ENCODE assay signal across 20 mouse cellular contexts in the genomic region with DNA sequence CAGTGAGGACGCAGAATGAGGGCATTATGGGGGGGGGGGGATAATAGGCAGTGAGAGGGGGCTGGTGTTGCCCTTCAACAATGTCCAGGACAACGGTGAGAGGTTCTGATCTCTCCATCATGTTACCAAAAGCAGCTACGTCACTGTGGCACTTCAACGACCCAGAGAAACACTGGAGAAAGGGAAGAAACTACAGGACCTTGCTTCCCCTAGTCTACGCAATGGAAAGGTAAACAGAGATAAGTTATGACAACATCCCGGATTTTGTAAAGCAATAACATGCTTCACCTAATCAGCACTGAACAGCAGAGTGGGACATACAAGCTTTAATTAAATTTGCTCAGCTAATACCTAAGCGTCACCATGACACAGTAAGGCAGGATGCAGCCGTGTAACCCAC. TPM values are rescaled to one million over a fixed set of nuclear protein-coding genes. Genes with fewer than 3 reads are reported as not detected.
A peak's percentile ranks its signal among the peaks of the same experiment; 100 is the strongest.
DNase-seq lines count a peak whose midpoint lies in the region; ATAC-seq and TF ChIP-seq lines count a peak whose summit lies in the region.
"Had no signal": no experiment of that assay in that cellular context is flagged by ENCODE, and none has a peak within 500 bp of the region (broad histone marks: within the 10 kb centered on the region; RNA-seq: fewer than 3 reads in every experiment).

No protein-coding gene starts in this region.

- no peak overlapping the region for H3K9ac ChIP-seq in forebrain, embryonic 13.5 days
- no peak overlapping the region for H3K9ac ChIP-seq in forebrain, embryonic 15.5 days (replicated peaks)
- H3K9ac ChIP-seq in heart, embryonic 14.5 days (ENCODE audit: low read length): no peak overlapping the region
- H3K9ac ChIP-seq in lung, embryonic 14.5 days: no peak overlapping the region
- no peak overlapping the region for H3K9ac ChIP-seq in midbrain, embryonic 14.5 days (replicated peaks; ENCODE audit: low read length)
- no peak overlapping the region for H3K9ac ChIP-seq in midbrain, embryonic 15.5 days
- H3K9ac ChIP-seq: embryonic facial prominence, embryonic 12.5 days; hindbrain, embryonic 12.5 days; neural tube, embryonic 15.5 days had no signal

- no peak overlapping the region for H3K27ac ChIP-seq in forebrain, embryonic 13.5 days
- no peak overlapping the region for H3K27ac ChIP-seq in forebrain, embryonic 15.5 days (replicated peaks)
- H3K27ac ChIP-seq in heart, embryonic 14.5 days (replicated peaks in 1 of 2; ENCODE audit: control insufficient read depth in 1 of 2, insufficient read depth in 1 of 2, low read depth in 2 of 2, low read length in 2 of 2): peak overlapping the region in 1 of 2 experiments; percentile 10; a peak in 1 of 4 replicates
- no peak overlapping the region for H3K27ac ChIP-seq in lung, embryonic 14.5 days (ENCODE audit: low read depth)
- H3K27ac ChIP-seq in midbrain, embryonic 14.5 days (replicated peaks; ENCODE audit: low read depth, low read length): no peak overlapping the region
- H3K27ac ChIP-seq in midbrain, embryonic 15.5 days: no peak overlapping the region
- H3K27ac ChIP-seq: embryonic facial prominence, embryonic 12.5 days; hindbrain, embryonic 12.5 days; neural tube, embryonic 15.5 days had no signal

- no peak overlapping the region for H3K4me3 ChIP-seq in forebrain, embryonic 13.5 days
- no peak overlapping the region for H3K4me3 ChIP-seq in forebrain, embryonic 15.5 days
- no peak overlapping the region for H3K4me3 ChIP-seq in heart, embryonic 14.5 days (ENCODE audit: control insufficient read depth in 1 of 2, insufficient read depth in 1 of 2, low read depth in 1 of 2, low read length in 2 of 2)
- H3K4me3 ChIP-seq in lung, embryonic 14.5 days (ENCODE audit: low read depth, low read length): no peak overlapping the region
- H3K4me3 ChIP-seq in lung, adult 2 months (replicated peaks; ENCODE audit: extremely low read depth, low read depth, low read length): no peak overlapping the region
- H3K4me3 ChIP-seq in midbrain, embryonic 14.5 days (replicated peaks; ENCODE audit: low read depth, low read length): no peak overlapping the region
- no peak overlapping the region for H3K4me3 ChIP-seq in midbrain, embryonic 15.5 days
- H3K4me3 ChIP-seq: embryonic facial prominence, embryonic 12.5 days; erythroblast, embryonic 14.5 days; hindbrain, embryonic 12.5 days; neural tube, embryonic 15.5 days had no signal

- no peak for ATAC-seq in forebrain, embryonic 13.5 days
- no peak for ATAC-seq in forebrain, embryonic 15.5 days (replicated peaks)
- ATAC-seq in heart, embryonic 14.5 days (ENCODE audit: insufficient number of reproducible peaks, insufficient read depth, low FRiP score, low read depth): no peak
- no peak for ATAC-seq in lung, embryonic 14.5 days (ENCODE audit: insufficient read depth)
- ATAC-seq in midbrain, embryonic 14.5 days (ENCODE audit: low FRiP score, low TSS enrichment): no peak
- ATAC-seq in midbrain, embryonic 15.5 days (replicated peaks): no peak
- ATAC-seq: forebrain, embryonic 14.5 days had no signal

- peak overlapping the region; percentile 81 for H3K4me2 ChIP-seq in forebrain, embryonic 13.5 days
- no peak overlapping the region for H3K4me2 ChIP-seq in forebrain, embryonic 15.5 days (replicated peaks)
- peak overlapping the region; percentile 78 for H3K4me2 ChIP-seq in heart, embryonic 14.5 days (ENCODE audit: low read length)
- 0 out of 2 replicates have a peak overlapping the region, but pooled peaks have one; percentile 15 for H3K4me2 ChIP-seq in lung, embryonic 14.5 days
- H3K4me2 ChIP-seq in midbrain, embryonic 14.5 days (ENCODE audit: low read length): 0 out of 2 replicates have a peak overlapping the region, but pooled peaks have one; percentile 80
- no peak overlapping the region for H3K4me2 ChIP-seq in midbrain, embryonic 15.5 days
- H3K4me2 ChIP-seq: embryonic facial prominence, embryonic 12.5 days; hindbrain, embryonic 12.5 days; neural tube, embryonic 15.5 days had no signal

- no peak for TF ChIP-seq CTCF in lung, embryonic 14.5 days (IDR thresholded peaks at IDR 0.05; ENCODE audit: low read depth)
- no peak for TF ChIP-seq CTCF in lung, adult 2 months (IDR thresholded peaks at IDR 0.05; ENCODE audit: insufficient read depth, low read length)

- no peak for DNase-seq in heart, postnatal 14 days
- DNase-seq in lung, embryonic 14.5 days: no peak
- DNase-seq in lung, adult 2 months: no peak
- DNase-seq in midbrain, embryonic 14.5 days: no peak
- DNase-seq: adrenal gland, postnatal 10 days; cerebellum, adult 11 months; cerebellum, postnatal 10 days; gastrocnemius, postnatal 25 days; kidney, adult 8-10 months; kidney, postnatal 25 days; thymus, postnatal 36 days had no signal

- H3K4me1 ChIP-seq in forebrain, embryonic 13.5 days: peaks cover 65% of the 10 kb centered on the region
- H3K4me1 ChIP-seq in forebrain, embryonic 15.5 days: peaks cover 61% of the 10 kb centered on the region
- peaks cover 56 to 76% of the 10 kb centered on the region in 2 experiments for H3K4me1 ChIP-seq in heart, embryonic 14.5 days (ENCODE audit: control insufficient read depth in 2 of 2, insufficient read depth in 2 of 2, low read length in 2 of 2)
- H3K4me1 ChIP-seq in lung, embryonic 14.5 days (ENCODE audit: insufficient read depth): peaks cover 41% of the 10 kb centered on the region
- H3K4me1 ChIP-seq in lung, adult 2 months (ENCODE audit: control insufficient read depth, insufficient read depth, low read length): peaks cover 43% of the 10 kb centered on the region
- H3K4me1 ChIP-seq in midbrain, embryonic 14.5 days (ENCODE audit: control insufficient read depth, insufficient read depth, low read length): peaks cover 50% of the 10 kb centered on the region
- peaks cover 61% of the 10 kb centered on the region for H3K4me1 ChIP-seq in midbrain, embryonic 15.5 days

- H3K27me3 ChIP-seq in forebrain, embryonic 13.5 days: no peaks in the 10 kb centered on the region
- H3K27me3 ChIP-seq in forebrain, embryonic 15.5 days: no peaks in the 10 kb centered on the region
- no peaks in the 10 kb centered on the region for H3K27me3 ChIP-seq in heart, embryonic 14.5 days (ENCODE audit: control insufficient read depth, insufficient read depth, low read length)
- H3K27me3 ChIP-seq in lung, embryonic 14.5 days (ENCODE audit: insufficient read depth, low read length): no peaks in the 10 kb centered on the region
- H3K27me3 ChIP-seq in midbrain, embryonic 14.5 days (ENCODE audit: control insufficient read depth, insufficient read depth, low read length): no peaks in the 10 kb centered on the region
- no peaks in the 10 kb centered on the region for H3K27me3 ChIP-seq in midbrain, embryonic 15.5 days (replicated peaks)
- H3K27me3 ChIP-seq: embryonic facial prominence, embryonic 12.5 days; hindbrain, embryonic 12.5 days; neural tube, embryonic 15.5 days had no signal

- H3K9me3 ChIP-seq in forebrain, embryonic 13.5 days (replicated peaks): no peaks in the 10 kb centered on the region
- no peaks in the 10 kb centered on the region for H3K9me3 ChIP-seq in forebrain, embryonic 15.5 days
- no peaks in the 10 kb centered on the region for H3K9me3 ChIP-seq in heart, embryonic 14.5 days (ENCODE audit: control insufficient read depth, low read length)
- H3K9me3 ChIP-seq in lung, embryonic 14.5 days (ENCODE audit: low read depth, low read length): no peaks in the 10 kb centered on the region
- no peaks in the 10 kb centered on the region for H3K9me3 ChIP-seq in midbrain, embryonic 14.5 days (ENCODE audit: control insufficient read depth, low read length)
- H3K9me3 ChIP-seq in midbrain, embryonic 15.5 days: no peaks in the 10 kb centered on the region
- H3K9me3 ChIP-seq: embryonic facial prominence, embryonic 12.5 days; hindbrain, embryonic 12.5 days; neural tube, embryonic 15.5 days had no signal

- no peaks in the 10 kb centered on the region for H3K36me3 ChIP-seq in forebrain, embryonic 13.5 days (ENCODE audit: poor library complexity, severe bottlenecking)
- no peaks in the 10 kb centered on the region for H3K36me3 ChIP-seq in forebrain, embryonic 15.5 days
- peaks cover 8% of the 10 kb centered on the region; the same call in 1 of the 2 replicates for H3K36me3 ChIP-seq in heart, embryonic 14.5 days (ENCODE audit: control insufficient read depth, insufficient read depth, low read length)
- H3K36me3 ChIP-seq in lung, embryonic 14.5 days (ENCODE audit: insufficient read depth): no peaks in the 10 kb centered on the region
- H3K36me3 ChIP-seq in midbrain, embryonic 14.5 days (ENCODE audit: control insufficient read depth, insufficient read depth, low read length): no peaks in the 10 kb centered on the region
- H3K36me3 ChIP-seq in midbrain, embryonic 15.5 days (replicated peaks): no peaks in the 10 kb centered on the region
- H3K36me3 ChIP-seq: embryonic facial prominence, embryonic 12.5 days; hindbrain, embryonic 12.5 days; neural tube, embryonic 15.5 days had no signal

- 85% methylated on average over 8 of the region's 8 CpGs for WGBS in forebrain, embryonic 13.5 days
- 84% methylated on average over 8 of the region's 8 CpGs for WGBS in forebrain, embryonic 15.5 days
- 45% methylated on average over 8 of the region's 8 CpGs for WGBS in heart, embryonic 14.5 days
- 57% methylated on average over 8 of the region's 8 CpGs for WGBS in lung, embryonic 14.5 days
- WGBS in lung, adult 2 months: 54% methylated on average over 8 of the region's 8 CpGs
- WGBS in midbrain, embryonic 14.5 days: 80% methylated on average over 8 of the region's 8 CpGs
- 76% methylated on average over 8 of the region's 8 CpGs for WGBS in midbrain, embryonic 15.5 days

- intact Hi-C loops in heart, postnatal 14 days (cut with DNase I): no loop called here

- no peak for TF ChIP-seq POLR2A in lung, adult 2 months (IDR thresholded peaks at IDR 0.05; ENCODE audit: borderline replicate concordance, extremely low read depth, low read depth, low read length)

RNA-seq across cellular contexts. Expression of a gene that starts 3.7 kb away (rescaled TPM):
- 28.4 and 30.5 TPM in 2 replicates for polyA plus RNA-seq in forebrain, embryonic 13.5 days (2015; fragmentation: Nextera tagmentation; extraction: Ambion mirVana)
- polyA plus RNA-seq in forebrain, embryonic 15.5 days (2015; fragmentation: Nextera tagmentation; extraction: Ambion mirVana): 23.8 and 26.9 TPM in 2 replicates
- polyA plus RNA-seq in heart, embryonic 14.5 days (2014; fragmentation: Nextera tagmentation; extraction: Ambion mirVana): 59.9 and 96.1 TPM in 2 replicates
- 100 to 1,000 TPM; 209 to 221 TPM for total RNA-seq in heart, postnatal 14 days (2021)
- polyA plus RNA-seq in lung, embryonic 14.5 days (2014; fragmentation: Nextera tagmentation; extraction: Ambion mirVana): 63.6 and 72.3 TPM in 2 replicates
- polyA plus RNA-seq in lung, adult 2 months (2012; rRNA removed): 91.4 and 120 TPM in 2 replicates
- 25.0 and 35.0 TPM in 2 replicates for polyA plus RNA-seq in midbrain, embryonic 14.5 days (2014; fragmentation: Nextera tagmentation; extraction: Ambion mirVana)
- polyA plus RNA-seq in midbrain, embryonic 15.5 days (2015; fragmentation: Nextera tagmentation; extraction: Ambion mirVana): 17.9 and 22.2 TPM in 2 replicates

RNA-seq across cellular contexts. Expression of a gene that starts 44.3 kb away (rescaled TPM):
- 16.7 and 18.9 TPM in 2 replicates for polyA plus RNA-seq in forebrain, embryonic 13.5 days (2015; fragmentation: Nextera tagmentation; extraction: Ambion mirVana)
- polyA plus RNA-seq in forebrain, embryonic 15.5 days (2015; fragmentation: Nextera tagmentation; extraction: Ambion mirVana): 17.9 and 20.8 TPM in 2 replicates
- 1.5 and 1.7 TPM in 2 replicates for polyA plus RNA-seq in heart, embryonic 14.5 days (2014; fragmentation: Nextera tagmentation; extraction: Ambion mirVana)
- under 1 TPM; 0.37 to 0.53 TPM for total RNA-seq in heart, postnatal 14 days (2021)
- polyA plus RNA-seq in lung, embryonic 14.5 days (2014; fragmentation: Nextera tagmentation; extraction: Ambion mirVana): 3.9 and 4.3 TPM in 2 replicates
- polyA plus RNA-seq in lung, adult 2 months (2012; rRNA removed): 1.9 and 2.7 TPM in 2 replicates
- 14.8 and 18.7 TPM in 2 replicates for polyA plus RNA-seq in midbrain, embryonic 14.5 days (2014; fragmentation: Nextera tagmentation; extraction: Ambion mirVana)
- polyA plus RNA-seq in midbrain, embryonic 15.5 days (2015; fragmentation: Nextera tagmentation; extraction: Ambion mirVana): 15.5 and 17.8 TPM in 2 replicates
- total RNA-seq: gastrocnemius, postnatal 25 days had no signal

RNA-seq across cellular contexts. Expression of a gene that starts 59.1 kb away (rescaled TPM):
- 55.0 and 60.6 TPM in 2 replicates for polyA plus RNA-seq in forebrain, embryonic 13.5 days (2015; fragmentation: Nextera tagmentation; extraction: Ambion mirVana)
- 58.4 and 61.6 TPM in 2 replicates for polyA plus RNA-seq in forebrain, embryonic 15.5 days (2015; fragmentation: Nextera tagmentation; extraction: Ambion mirVana)
- polyA plus RNA-seq in heart, embryonic 14.5 days (2014; fragmentation: Nextera tagmentation; extraction: Ambion mirVana): 49.6 and 50.2 TPM in 2 replicates
- total RNA-seq in heart, postnatal 14 days (2021): 10 to 100 TPM; 36.4 to 38.2 TPM
- 58.0 and 63.5 TPM in 2 replicates for polyA plus RNA-seq in lung, embryonic 14.5 days (2014; fragmentation: Nextera tagmentation; extraction: Ambion mirVana)
- 26.4 and 31.9 TPM in 2 replicates for polyA plus RNA-seq in lung, adult 2 months (2012; rRNA removed)
- 47.3 and 54.8 TPM in 2 replicates for polyA plus RNA-seq in midbrain, embryonic 14.5 days (2014; fragmentation: Nextera tagmentation; extraction: Ambion mirVana)
- 50.7 and 53.6 TPM in 2 replicates for polyA plus RNA-seq in midbrain, embryonic 15.5 days (2015; fragmentation: Nextera tagmentation; extraction: Ambion mirVana)

Comparison
In these comparisons a context has a peak if more than half of its experiments do, and no peak if none do; other contexts are left out.
1. H3K4me2 ChIP-seq: peak in forebrain, embryonic 13.5 days (single experiment), heart, embryonic 14.5 days (single experiment), lung, embryonic 14.5 days (single experiment) and midbrain, embryonic 14.5 days (single experiment); none in forebrain, embryonic 15.5 days (single experiment) and midbrain, embryonic 15.5 days (single experiment).